Mouse (Mus musculus): ENCODE data around the gene Flot2. TPM values are rescaled to one million over a fixed set of nuclear protein-coding genes. Genes with fewer than 3 reads are reported as not detected.

The Flot2 gene
- polyA plus RNA-seq, 1 experiment from 2014 or later = 60.8 TPM

DNA sequence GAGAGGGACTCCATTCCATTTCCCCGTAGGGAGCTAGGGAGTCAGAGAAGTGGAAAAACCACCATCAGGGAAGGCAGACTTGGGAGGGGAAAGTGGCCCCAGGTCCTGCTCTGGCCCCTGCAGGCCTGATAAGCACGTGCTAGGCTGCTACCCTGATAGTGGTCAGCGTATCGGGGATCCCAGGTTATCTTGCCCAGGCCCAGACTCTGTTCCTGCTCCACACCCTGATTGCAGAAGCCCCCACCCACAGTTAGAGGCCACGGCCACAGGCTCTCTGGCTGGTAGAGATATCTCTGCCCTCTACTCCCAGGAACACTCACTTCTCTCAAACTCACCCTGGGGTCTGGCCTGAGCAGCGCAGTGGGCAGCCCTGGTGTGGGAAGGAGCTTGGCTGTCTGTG, 31.9 kb downstream of the Flot2 start:
- Histone ChIP-seq H3K4me2 (ENCODE audit: low read depth) (no peak overlapping the region), H3K4me1 (ENCODE audit: control insufficient read depth, insufficient read depth, low read length) (no peaks in the 10 kb centered on the region), H3K9me3 (ENCODE audit: control insufficient read depth, low read length) (no peaks in the 10 kb centered on the region), H3K36me3 (ENCODE audit: control insufficient read depth, insufficient read depth, low read length) (peaks cover 9% of the 10 kb centered on the region), H3K9ac (ENCODE audit: low read length) (no peak overlapping the region), H3K27ac (ENCODE audit: low read depth, low read length) (no peak overlapping the region), H3K4me3 (ENCODE audit: low read depth, low read length) (no peak overlapping the region), H3K27me3 (ENCODE audit: control insufficient read depth, insufficient read depth, low read length) (no peaks in the 10 kb centered on the region)
- ATAC-seq (ENCODE audit: insufficient read depth, low FRiP score, low TSS enrichment) (no peak), DNase-seq (ENCODE audit: low spot score) (no peak)
- WGBS = 90% methylated on average over 6 of the region's 6 CpGs

DNA sequence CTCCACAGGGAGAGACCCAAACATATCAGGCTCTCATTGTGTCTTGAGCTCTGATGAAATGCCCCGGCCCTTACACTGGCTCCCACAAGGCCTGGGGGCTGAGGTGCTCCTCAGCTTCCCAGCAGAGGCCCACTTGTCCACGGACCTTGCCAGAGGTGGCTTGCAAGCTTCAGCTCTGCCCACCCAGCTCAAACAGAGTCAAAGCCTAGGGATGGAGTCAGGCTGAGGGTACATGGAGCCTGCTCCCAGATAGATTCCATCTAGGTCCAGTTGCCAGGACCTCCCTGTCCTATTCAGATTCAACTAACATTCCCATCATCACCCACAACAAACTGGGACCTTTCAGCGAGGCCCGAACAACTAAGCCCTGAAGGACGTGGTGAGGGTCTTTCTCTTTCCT, 34.2 kb downstream of the Flot2 start:
- H3K4me3 ChIP-seq (ENCODE audit: low read depth, low read length) = no peak overlapping the region
- H3K9me3 ChIP-seq (ENCODE audit: control insufficient read depth, low read length) = no peaks in the 10 kb centered on the region
- peaks cover 14% of the 10 kb centered on the region for H3K36me3 ChIP-seq (ENCODE audit: control insufficient read depth, insufficient read depth, low read length)
- H3K9ac ChIP-seq (ENCODE audit: low read length) = no peak overlapping the region
- no peaks in the 10 kb centered on the region for H3K4me1 ChIP-seq (ENCODE audit: control insufficient read depth, insufficient read depth, low read length)
- H3K4me2 ChIP-seq (ENCODE audit: low read depth) = no peak overlapping the region
- WGBS = 81% methylated on average over 5 of the region's 5 CpGs
- no peak overlapping the region for H3K27ac ChIP-seq (ENCODE audit: low read depth, low read length)
- H3K27me3 ChIP-seq (ENCODE audit: control insufficient read depth, insufficient read depth, low read length) = no peaks in the 10 kb centered on the region
- ATAC-seq (ENCODE audit: insufficient read depth, low FRiP score, low TSS enrichment) (no peak), DNase-seq (ENCODE audit: low spot score) (no peak)

DNA sequence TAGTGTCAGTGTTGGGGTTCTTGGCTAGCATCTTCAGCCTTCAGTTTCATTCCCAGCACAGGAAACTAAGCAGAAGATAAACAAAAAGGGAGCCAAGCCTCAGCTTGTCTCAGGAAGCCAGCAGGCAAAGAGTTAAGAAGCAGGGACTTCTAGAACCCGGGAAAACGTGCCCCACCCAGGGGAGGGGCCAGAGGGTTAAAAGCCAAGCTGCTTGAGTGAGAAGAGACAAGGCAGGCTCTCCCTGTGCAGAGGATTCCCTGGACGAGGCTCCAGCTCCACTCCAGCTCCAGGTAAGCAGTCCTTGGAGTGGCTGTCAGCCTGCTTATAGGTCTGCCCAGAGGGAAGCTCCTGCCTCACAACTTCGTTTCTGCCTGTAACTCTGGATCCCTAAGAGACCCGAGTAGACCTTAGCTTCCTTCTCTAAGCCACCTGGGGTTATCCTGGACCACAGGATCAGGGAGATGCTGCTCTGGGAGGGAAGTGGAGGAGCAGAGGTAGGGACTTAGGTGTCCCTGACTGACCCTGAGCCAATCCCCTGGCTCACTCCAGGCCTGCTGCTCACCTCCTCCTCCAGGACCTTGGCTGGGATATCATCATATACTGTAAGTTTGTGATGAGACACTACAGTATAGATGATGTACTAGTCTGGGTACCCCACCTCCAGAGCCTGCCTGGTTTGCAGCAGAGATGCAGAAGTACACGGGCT, 34.8 kb downstream of the Flot2 start:
- ATAC-seq (ENCODE audit: insufficient read depth, low FRiP score, low TSS enrichment) (no peak), DNase-seq (ENCODE audit: low spot score) (no peak)
- Histone ChIP-seq H3K27me3 (ENCODE audit: control insufficient read depth, insufficient read depth, low read length) (no peaks in the 10 kb centered on the region), H3K4me3 (ENCODE audit: low read depth, low read length) (no peak overlapping the region), H3K4me1 (ENCODE audit: control insufficient read depth, insufficient read depth, low read length) (no peaks in the 10 kb centered on the region), H3K9ac (ENCODE audit: low read length) (no peak overlapping the region), H3K27ac (ENCODE audit: low read depth, low read length) (no peak overlapping the region), H3K9me3 (ENCODE audit: control insufficient read depth, low read length) (no peaks in the 10 kb centered on the region), H3K36me3 (ENCODE audit: control insufficient read depth, insufficient read depth, low read length) (peaks cover 14% of the 10 kb centered on the region), H3K4me2 (ENCODE audit: low read depth) (no peak overlapping the region)
- 39% methylated on average over 6 of the region's 6 CpGs for WGBS

DNA sequence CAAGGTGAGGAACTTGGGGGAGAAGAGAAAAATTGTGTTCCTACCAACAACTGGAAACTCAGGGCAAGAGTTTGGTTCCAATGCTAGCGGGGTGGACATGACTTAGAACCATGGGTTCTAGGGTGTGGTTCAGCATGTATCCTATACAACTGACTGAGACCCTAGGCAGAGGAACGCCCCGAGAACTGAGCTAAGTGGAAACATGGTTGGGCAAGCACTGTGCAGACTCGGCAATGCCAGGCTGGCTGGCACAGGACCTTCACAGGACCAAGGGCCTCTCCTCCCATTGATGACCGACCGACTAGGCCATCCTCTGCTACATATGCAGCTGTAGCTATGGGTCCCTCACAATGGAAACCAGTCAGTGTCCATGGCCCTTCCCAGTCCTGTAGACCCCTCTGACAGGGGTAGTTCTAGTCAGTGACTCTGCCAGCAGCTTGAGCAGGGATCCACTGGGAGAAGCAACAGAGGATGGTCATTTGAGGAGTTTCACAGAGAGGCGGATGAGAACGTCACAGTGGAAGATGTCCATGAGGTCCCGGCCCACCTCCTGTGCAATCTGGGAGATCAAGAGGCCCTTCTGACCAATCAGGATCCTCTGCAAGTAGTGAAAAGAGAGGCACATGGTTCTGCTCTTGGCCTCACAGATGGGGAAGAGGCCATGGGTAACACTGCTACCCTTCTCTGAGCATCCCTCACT, 36.0 kb downstream of the Flot2 start:
- no peak for ATAC-seq (ENCODE audit: insufficient read depth, low FRiP score, low TSS enrichment)
- DNase-seq (ENCODE audit: low spot score) = no peak
- no peak overlapping the region for H3K27ac ChIP-seq (ENCODE audit: low read depth, low read length)
- H3K27me3 ChIP-seq (ENCODE audit: control insufficient read depth, insufficient read depth, low read length) = no peaks in the 10 kb centered on the region
- H3K36me3 ChIP-seq (ENCODE audit: control insufficient read depth, insufficient read depth, low read length) = peaks cover 14% of the 10 kb centered on the region
- WGBS = 93% methylated on average over 9 of the region's 9 CpGs
- no peak overlapping the region for H3K4me3 ChIP-seq (ENCODE audit: low read depth, low read length)
- no peak overlapping the region for H3K4me2 ChIP-seq (ENCODE audit: low read depth)
- H3K9ac ChIP-seq (ENCODE audit: low read length) = no peak overlapping the region
- H3K9me3 ChIP-seq (ENCODE audit: control insufficient read depth, low read length) = no peaks in the 10 kb centered on the region
- no peaks in the 10 kb centered on the region for H3K4me1 ChIP-seq (ENCODE audit: control insufficient read depth, insufficient read depth, low read length)

DNA sequence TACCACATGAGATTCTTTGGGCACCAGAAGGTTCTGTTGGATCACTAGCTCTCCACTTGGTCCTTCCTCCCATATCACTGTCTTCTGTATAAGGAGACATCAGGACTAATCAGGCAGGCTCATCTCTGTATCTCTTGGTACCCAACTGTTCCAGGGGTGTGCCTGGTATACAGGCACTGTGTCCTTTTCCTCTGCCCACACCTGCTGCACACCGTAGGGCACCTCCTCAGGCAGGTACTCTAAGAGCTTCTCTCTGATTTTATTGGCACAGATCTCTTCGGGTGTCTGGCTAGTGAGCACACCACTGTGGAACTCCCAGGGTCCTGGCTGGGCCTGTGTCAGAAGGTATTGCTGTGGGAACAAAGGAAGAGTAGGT, 36.5 kb downstream of the Flot2 start:
- H3K27ac ChIP-seq (ENCODE audit: low read depth, low read length) = no peak overlapping the region
- H3K9ac ChIP-seq (ENCODE audit: low read length) = no peak overlapping the region
- no peaks in the 10 kb centered on the region for H3K27me3 ChIP-seq (ENCODE audit: control insufficient read depth, insufficient read depth, low read length)
- no peak for ATAC-seq (ENCODE audit: insufficient read depth, low FRiP score, low TSS enrichment)
- H3K4me1 ChIP-seq (ENCODE audit: control insufficient read depth, insufficient read depth, low read length) = no peaks in the 10 kb centered on the region
- H3K4me3 ChIP-seq (ENCODE audit: low read depth, low read length) = no peak overlapping the region
- peaks cover 14% of the 10 kb centered on the region for H3K36me3 ChIP-seq (ENCODE audit: control insufficient read depth, insufficient read depth, low read length)
- no peaks in the 10 kb centered on the region for H3K9me3 ChIP-seq (ENCODE audit: control insufficient read depth, low read length)
- no peak overlapping the region for H3K4me2 ChIP-seq (ENCODE audit: low read depth)
- 87% methylated on average over 2 of the region's 2 CpGs for WGBS
- no peak for DNase-seq (ENCODE audit: low spot score)

DNA sequence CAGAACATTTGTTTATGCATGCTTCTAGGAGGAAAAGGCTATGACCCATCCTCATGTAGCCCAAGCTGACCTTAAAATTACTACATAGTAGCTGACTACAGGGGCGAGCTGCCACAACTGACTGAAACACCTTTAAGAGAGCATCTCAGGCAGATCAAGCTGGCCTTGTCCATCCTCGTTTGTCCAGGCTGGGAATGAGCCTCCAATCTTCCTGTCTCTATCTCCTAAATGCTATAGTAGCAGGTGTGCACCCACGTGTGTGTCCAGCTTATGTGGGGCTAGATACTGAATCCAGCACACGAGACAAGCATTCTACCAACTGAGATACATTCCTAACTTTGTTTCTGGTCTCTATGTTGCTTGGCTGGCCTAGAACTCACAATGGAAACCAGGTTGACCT, 36.9 kb downstream of the Flot2 start:
- H3K36me3 ChIP-seq (ENCODE audit: control insufficient read depth, insufficient read depth, low read length) = peaks cover 14% of the 10 kb centered on the region
- DNase-seq (ENCODE audit: low spot score) (no peak), ATAC-seq (ENCODE audit: insufficient read depth, low FRiP score, low TSS enrichment) (no peak)
- no peak overlapping the region for H3K27ac ChIP-seq (ENCODE audit: low read depth, low read length)
- WGBS = 88% methylated on average over 4 of the region's 4 CpGs
- no peak overlapping the region for H3K9ac ChIP-seq (ENCODE audit: low read length)
- no peak overlapping the region for H3K4me2 ChIP-seq (ENCODE audit: low read depth)
- H3K4me1 ChIP-seq (ENCODE audit: control insufficient read depth, insufficient read depth, low read length) = peaks cover 3% of the 10 kb centered on the region; the same call in 1 of the 2 replicates
- no peaks in the 10 kb centered on the region for H3K27me3 ChIP-seq (ENCODE audit: control insufficient read depth, insufficient read depth, low read length)
- H3K4me3 ChIP-seq (ENCODE audit: low read depth, low read length) = no peak overlapping the region
- no peaks in the 10 kb centered on the region for H3K9me3 ChIP-seq (ENCODE audit: control insufficient read depth, low read length)

DNA sequence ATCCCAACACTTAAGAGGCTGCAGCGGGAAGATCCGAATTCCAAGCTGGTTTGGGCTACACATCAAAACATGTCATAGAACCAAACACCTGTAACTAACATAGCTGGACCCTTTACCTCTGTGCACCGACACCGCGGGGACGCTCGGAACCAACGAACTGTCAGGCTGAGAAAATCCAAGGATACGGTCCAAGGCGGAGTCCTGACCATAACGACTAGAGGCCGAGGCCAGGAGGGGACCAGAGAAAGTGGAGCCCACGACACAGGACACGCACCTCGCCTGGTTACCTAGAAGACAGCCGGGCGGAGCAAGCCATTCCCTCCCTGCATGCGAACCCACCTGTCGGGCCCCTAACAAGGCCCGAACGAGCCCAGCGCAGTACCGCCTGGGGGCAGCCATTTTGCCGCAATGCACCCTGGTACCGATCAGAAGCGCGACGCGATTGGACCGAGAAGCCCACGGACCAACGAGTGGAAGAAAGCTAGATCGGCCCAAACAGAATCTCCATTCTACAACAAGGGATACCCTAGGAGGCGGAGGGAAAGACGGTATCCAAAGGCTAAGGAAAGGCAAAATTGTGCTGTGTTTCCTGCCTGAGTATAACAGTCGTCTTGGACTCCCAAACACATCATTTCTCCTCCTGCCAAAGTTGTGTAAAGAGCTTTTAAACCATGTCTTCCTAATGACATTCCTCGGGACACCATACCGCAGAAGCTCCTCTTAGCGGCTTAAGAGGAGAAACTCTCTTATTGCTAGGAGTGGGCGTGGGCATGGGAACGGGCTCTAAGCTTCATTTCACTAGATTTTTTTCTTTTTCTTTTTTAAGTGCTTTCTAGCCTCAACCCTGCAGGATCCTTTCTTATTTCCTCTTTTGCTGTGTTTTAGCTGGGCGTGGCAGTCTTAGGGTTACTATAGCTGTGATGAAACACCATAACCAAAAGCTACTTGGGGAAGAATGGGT, 42.5 kb downstream of the Flot2 start, which contains the start of gene Eral1:
Gene Eral1, minus strand, starts transcription at position 423 of the 961 bp plus-strand sequence.
- H3K27ac ChIP-seq (ENCODE audit: low read depth, low read length) = no peak within 1 kb of the TSS
- 1% methylated on average over 42 of the region's 42 CpGs for WGBS

DNA sequence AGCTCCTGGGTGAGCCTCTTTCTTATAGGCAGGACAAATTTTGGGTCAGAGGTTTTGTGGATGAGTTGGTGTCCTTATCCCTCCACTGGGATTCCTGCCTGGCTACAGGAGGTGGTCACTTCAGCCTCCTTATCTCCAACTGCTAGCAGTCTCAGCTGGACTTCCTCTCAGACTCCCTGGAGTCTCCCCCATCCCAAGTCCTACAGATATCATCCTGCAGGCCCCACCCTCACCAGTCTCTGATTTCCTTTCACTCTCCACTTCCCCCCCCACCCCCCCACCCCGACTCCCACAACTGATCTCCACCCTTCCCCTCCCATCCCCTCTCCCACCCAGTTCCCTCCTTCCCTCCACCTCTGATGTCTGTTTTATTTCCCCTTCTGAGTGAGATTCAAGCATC, 45.9 kb downstream of the Flot2 start:
- Histone ChIP-seq H3K27ac (ENCODE audit: low read depth, low read length) (no peak overlapping the region), H3K4me1 (ENCODE audit: control insufficient read depth, insufficient read depth, low read length) (peaks cover 3% of the 10 kb centered on the region; the same call in 1 of the 2 replicates), H3K27me3 (ENCODE audit: control insufficient read depth, insufficient read depth, low read length) (no peaks in the 10 kb centered on the region), H3K36me3 (ENCODE audit: control insufficient read depth, insufficient read depth, low read length) (no peaks in the 10 kb centered on the region), H3K4me3 (ENCODE audit: low read depth, low read length) (no peak overlapping the region), H3K9ac (ENCODE audit: low read length) (no peak overlapping the region), H3K4me2 (ENCODE audit: low read depth) (no peak overlapping the region), H3K9me3 (ENCODE audit: control insufficient read depth, low read length) (no peaks in the 10 kb centered on the region)
- ATAC-seq (ENCODE audit: insufficient read depth, low FRiP score, low TSS enrichment) (no peak), DNase-seq (ENCODE audit: low spot score) (no peak)
- 33% methylated on average over 1 of the region's 1 CpGs for WGBS

More for the DNA sequence above, 42.5 kb downstream of the Flot2 start, which contains the start of gene Eral1:
- Histone ChIP-seq H3K9ac (ENCODE audit: low read length) (peak within 1 kb of the TSS; percentile 84), H3K4me1 (ENCODE audit: control insufficient read depth, insufficient read depth, low read length) (peaks cover 3% of the 10 kb centered on the region; the same call in 1 of the 2 replicates), H3K36me3 (ENCODE audit: control insufficient read depth, insufficient read depth, low read length) (peaks cover 2% of the 10 kb centered on the region; the same call in 1 of the 2 replicates), H3K4me3 (ENCODE audit: low read depth, low read length) (peak within 1 kb of the TSS; percentile 81), H3K27me3 (ENCODE audit: control insufficient read depth, insufficient read depth, low read length) (no peaks in the 10 kb centered on the region), H3K4me2 (ENCODE audit: low read depth) (peak within 1 kb of the TSS; percentile 56), H3K9me3 (ENCODE audit: control insufficient read depth, low read length) (no peaks in the 10 kb centered on the region)
- ATAC-seq (ENCODE audit: insufficient read depth, low FRiP score, low TSS enrichment) (no peak), DNase-seq (ENCODE audit: low spot score) (peak; percentile 88)

Measured in neural tube, embryonic 11.5 days (tissue).